Mouse (Mus musculus) left cerebral cortex, postnatal 25 days (tissue): ENCODE measurements at regions not wholly inside any gene's neighbourhood (a gene's known extent, or its start where the extent isn't known, plus 50 kb on each side); places are given as distances from the start of the nearest gene placed in this dataset.

Source experiments
- DNase-seq, 2 experiments: peaks; one replicate each; pipeline ENCODE4 v3.0.0; 2022; ENCODE audit warnings: low spot score in 2 of 2, mixed read lengths in 1 of 2
- intact Hi-C: fragments of 180-260 bp; cut with DNase I; formaldehyde crosslinking; loops from one replicate; pipeline ENCODE4 v1.15.1; 2025

GRCm38 (mm10) chr6:67159224-67159623 is 78.8 kb upstream of the Serbp1 start:
- no peak for DNase-seq
- intact Hi-C loops = loop anchor here (2.0 kb wide), 1 partner anchor 318 kb away; no protein-coding TSS in a partner anchor

GRCm38 (mm10) chr6:67158765-67159164 is 79.2 kb upstream of the Serbp1 start:
- intact Hi-C loops = loop anchor here (1.0 to 2.0 kb wide), 3 partner anchors 121 to 318 kb away; partner anchors contain the start of gene Gadd45a
- DNase-seq = peak; percentile 81 to 91

GRCm38 (mm10) chr6:67152845-67153468 is 85.0 kb upstream of the Serbp1 start:
- intact Hi-C loops = no loop called here

DNA sequence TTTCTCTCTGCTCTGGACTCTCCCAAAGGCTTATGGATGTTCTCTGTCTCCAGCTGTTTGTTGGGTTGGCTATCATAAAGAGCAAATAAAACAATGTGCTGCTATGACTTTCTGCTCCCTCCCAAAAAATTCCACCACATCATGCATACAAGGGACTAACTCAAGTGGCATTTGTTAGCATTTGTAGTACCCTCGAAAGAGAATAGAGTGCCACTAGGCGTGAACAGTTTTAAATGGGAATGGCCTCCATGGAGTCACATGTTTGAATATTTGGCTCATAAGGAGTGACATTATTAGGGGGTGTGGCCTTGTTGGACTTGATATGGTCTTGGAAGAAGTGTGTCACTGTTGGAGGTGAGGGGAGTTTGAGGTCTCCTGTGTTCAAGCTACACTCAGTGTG is 86.5 kb upstream of the Serbp1 start:
- no peak for DNase-seq
- intact Hi-C loops = no loop called here

More at GRCm38 (mm10) chr6:67152845-67153468, 85.0 kb upstream of the Serbp1 start:
- no peak for DNase-seq

- no peak for DNase-seq
- intact Hi-C loops = no loop called here
Measured at GRCm38 (mm10) chr6:67149425-67149824, 88.6 kb upstream of the Serbp1 start.

GRCm38 (mm10) chr6:67146708-67147107 is 91.3 kb upstream of the Serbp1 start:
- no peak for DNase-seq
- intact Hi-C loops = no loop called here

DNA sequence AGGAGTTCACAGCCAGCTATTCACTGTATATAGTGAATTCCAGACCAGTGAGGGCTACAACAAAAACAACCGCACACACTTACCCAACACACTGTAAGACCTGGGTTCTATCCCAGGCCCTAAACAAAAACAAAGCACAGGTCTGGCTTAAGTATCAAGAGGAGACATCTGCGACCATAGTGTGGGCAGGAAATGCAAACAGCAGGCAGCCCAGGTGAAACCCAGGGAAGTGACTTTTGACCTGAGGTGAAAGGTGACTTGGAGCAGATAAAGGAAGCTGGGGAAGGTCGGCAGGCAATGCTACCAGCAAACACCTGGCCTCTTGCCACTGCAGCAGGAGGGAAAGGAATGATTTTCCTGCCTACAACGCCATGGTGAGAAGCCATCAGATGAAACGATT is 92.0 kb upstream of the Serbp1 start:
- no peak for DNase-seq
- intact Hi-C loops = no loop called here

GRCm38 (mm10) chr6:67144946-67145716 is 92.8 kb upstream of the Serbp1 start:
- intact Hi-C loops = loop anchor here (5.0 kb wide), 2 partner anchors 183 to 308 kb away; no protein-coding TSS in a partner anchor

GRCm38 (mm10) chr6:67142179-67142578 is 95.8 kb upstream of the Serbp1 start:
- peak; percentile 20 to 53 for DNase-seq
- intact Hi-C loops = loop anchor here (5.0 kb wide), 2 partner anchors 180 to 305 kb away; no protein-coding TSS in a partner anchor

More at GRCm38 (mm10) chr6:67144946-67145716, 92.8 kb upstream of the Serbp1 start:
- no peak for DNase-seq

- DNase-seq = no peak
- intact Hi-C loops = loop anchor here (5.0 kb wide), 2 partner anchors 178 to 303 kb away; no protein-coding TSS in a partner anchor
Measured at GRCm38 (mm10) chr6:67140645-67141250, 97.2 kb upstream of the Serbp1 start.

DNA sequence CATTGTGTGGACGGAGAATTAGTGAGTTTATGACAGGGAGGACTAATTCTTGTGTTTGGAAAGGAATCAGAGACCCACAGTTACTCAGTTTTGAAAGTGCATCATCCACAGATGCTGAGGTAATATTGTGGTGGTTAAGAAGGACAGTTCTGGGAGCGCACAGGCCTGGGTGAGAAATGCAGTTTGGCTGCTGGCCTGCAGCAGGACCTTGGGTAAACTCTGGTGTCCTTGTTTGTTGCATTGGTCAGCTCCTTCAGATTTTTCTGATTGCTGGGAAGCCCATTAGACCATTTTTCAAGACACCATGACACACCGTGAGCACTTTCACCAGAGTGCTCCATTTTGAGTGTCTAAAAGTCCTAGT is 99.0 kb upstream of the Serbp1 start:
- intact Hi-C loops = loop anchor here (2.0 kb wide), 1 partner anchor 102 kb away; the partner anchor contains the start of gene Gadd45a
- no peak for DNase-seq

GRCm38 (mm10) chr6:67138302-67139011 is 99.5 kb upstream of the Serbp1 start:
- intact Hi-C loops = loop anchor here (2.0 kb wide), 1 partner anchor 102 kb away; the partner anchor contains the start of gene Gadd45a

DNA sequence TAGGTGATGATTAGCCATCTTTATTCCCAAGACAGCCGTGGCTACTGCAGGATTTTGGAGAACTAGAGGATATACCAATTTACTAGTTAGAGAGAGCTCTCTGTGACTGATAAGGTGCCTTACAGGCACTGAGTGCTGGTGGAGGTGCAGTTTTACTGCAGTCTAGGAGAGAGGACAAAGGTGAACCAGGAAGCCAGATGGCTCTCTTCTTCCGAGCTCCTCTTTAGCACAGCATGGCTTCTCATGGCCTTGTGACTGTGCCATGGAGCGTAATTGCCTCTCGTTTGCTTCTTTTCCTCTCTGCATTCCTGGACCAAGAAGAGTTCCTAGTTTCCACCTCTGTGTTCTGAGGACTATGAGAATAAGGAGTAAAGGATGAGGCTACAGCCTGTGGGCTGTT is 100.2 kb upstream of the Gadd45a start:
- no peak for DNase-seq
- intact Hi-C loops = no loop called here

More at GRCm38 (mm10) chr6:67138302-67139011, 99.5 kb upstream of the Serbp1 start:
- no peak for DNase-seq

DNA sequence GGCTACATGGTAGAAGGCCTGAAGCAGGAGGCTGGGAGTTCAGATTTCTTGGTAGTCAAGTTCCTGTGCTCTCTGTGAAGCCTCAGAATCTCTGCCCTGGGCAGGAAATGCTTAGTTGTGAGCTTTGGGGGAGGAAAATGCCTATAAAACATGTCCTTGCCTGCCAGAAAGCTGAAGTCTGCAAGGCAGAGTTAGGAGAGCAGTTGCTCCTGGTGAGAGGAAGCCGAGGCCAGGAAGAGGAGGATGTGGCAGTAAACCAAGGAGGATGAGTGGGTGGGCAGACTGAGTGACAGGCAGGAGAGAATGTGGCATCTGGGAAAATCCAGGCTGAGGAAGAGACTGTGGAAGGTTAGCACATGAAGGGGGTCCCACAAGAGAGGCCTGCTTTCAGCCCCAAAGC is 97.7 kb upstream of the Gadd45a start:
- intact Hi-C loops = no loop called here
- peak in 1 of 2 experiments; percentile 80 for DNase-seq

DNA sequence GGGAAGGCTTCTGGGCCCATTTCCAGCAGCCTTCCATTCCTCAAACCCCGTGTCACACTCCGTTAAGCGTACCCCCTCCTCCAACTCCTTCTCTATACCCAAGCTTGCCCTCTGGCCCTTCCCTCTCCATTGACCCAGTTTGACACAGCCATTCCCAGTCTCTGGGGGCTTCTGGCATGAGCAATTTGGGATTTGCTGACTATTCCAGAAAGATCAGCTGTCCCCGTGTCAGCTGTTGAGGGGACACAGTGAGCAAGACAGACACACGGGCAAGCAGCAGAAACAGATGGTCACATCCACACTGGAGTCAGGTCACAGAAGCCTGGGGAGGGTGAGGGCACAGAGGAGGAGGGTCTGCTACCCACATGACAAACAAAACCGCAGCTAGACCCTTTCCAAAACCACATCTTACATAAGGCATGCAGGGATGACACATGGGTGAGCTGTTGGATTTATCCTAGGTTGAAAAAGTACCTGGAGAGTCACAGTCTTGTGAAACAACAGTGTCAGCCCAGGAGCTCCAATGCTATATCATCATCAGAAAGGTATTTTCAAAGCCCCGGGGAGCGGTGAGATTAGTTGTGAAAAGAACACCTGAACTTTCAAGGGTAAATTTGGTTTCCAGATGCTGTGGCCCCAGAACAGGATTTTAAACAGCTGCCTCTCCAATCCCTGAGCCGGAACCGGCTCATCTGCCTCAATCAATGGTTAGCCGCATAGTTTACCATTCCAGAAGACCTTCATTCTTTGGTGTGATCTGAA is 93.5 kb upstream of the Gadd45a start:
- no peak for DNase-seq
- intact Hi-C loops = no loop called here

DNA sequence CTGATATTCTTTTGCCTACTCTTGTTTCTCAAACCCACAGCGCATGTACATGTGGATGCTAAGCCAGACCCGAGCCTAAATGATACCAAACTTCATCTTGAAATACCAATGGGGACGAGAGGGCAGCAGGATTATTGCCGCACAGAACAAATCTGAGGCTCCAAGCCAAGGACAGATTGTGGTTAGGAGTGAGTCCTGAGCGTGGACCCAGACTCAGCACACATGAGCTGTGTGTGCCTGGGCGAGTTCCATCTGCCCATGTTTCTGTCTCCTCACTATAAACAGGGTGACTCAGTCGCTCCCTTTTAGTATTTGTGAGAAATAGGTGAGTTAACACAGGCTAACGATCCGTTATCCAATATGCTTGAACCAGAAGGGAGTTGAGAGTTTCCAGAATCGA is 92.4 kb upstream of the Gadd45a start:
- DNase-seq = peak in 1 of 2 experiments; percentile 49

DNA sequence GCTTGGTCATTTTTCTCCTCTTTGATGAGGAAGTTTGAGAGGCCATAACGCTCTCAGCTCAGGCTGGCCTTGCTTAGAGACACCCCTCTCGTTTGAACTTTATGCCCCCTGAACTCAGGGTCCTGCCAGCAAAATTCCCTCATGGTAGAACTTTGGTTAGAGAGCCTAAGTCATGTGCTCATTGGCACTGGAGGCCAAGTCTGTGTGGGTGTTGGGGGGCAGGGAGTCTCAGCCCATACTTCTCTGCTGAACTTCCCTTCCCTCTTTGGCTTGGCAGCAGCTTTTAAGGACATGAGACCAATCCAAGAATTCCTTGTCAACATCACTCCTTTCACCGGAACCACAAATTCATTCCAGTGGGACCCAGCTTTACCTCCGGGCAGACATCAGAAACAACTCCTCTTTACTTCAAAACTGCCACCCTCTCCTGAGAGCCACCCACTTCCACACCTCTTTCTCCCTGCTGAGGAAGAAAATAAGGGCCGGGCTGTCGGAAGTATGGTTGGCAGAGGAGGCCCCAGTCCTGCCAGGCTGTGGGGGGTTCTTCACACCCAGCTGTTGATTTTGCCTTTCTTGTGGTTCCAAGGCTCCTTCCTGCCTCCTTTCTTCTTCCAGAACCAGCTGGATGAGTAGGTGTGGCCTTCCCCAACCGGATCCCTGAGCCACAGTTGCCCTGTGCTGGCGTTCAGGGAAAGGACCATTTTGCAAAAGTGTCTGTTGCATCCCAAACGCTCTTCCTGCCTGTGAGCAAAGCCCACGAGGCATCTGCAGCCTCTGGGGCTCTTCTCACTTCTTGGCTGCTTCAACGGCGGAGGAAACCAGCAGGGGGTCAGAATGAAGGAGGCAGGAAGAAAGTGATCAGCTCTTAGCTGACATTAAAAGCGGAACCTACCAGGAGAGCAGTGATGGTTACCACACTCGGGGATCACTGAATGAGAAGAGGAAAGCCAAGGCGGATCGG is 91.5 kb upstream of the Gadd45a start:
- intact Hi-C loops = no loop called here
- DNase-seq = peak in 1 of 2 experiments; percentile 80

More for the DNA sequence above, 92.4 kb upstream of the Gadd45a start:
- intact Hi-C loops = no loop called here

DNA sequence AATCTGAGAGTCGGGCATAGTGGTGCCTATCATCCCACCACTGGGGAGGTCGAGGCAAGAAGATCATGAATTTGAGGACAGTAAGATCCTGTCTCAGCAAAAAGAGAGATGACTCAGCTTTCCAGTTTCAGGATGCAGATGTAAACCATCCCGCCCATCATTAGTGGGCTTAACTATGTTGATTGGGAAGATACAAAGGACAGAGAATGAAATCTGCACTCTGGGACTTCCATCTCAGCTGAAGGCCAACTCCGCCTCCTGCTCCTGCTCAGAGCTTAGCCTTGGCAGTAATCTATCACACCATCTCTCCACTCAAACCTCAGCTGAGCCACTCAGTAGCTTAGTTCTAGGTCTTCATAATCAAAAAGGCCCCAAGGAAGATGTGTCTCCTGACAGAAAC is 90.5 kb upstream of the Gadd45a start:
- intact Hi-C loops = no loop called here
- DNase-seq = no peak
